Mouse (Mus musculus): ENCODE data around the gene S1pr3.
A peak's percentile ranks its signal among the peaks of the same experiment; 100 is the strongest.

The S1pr3 gene

DNA sequence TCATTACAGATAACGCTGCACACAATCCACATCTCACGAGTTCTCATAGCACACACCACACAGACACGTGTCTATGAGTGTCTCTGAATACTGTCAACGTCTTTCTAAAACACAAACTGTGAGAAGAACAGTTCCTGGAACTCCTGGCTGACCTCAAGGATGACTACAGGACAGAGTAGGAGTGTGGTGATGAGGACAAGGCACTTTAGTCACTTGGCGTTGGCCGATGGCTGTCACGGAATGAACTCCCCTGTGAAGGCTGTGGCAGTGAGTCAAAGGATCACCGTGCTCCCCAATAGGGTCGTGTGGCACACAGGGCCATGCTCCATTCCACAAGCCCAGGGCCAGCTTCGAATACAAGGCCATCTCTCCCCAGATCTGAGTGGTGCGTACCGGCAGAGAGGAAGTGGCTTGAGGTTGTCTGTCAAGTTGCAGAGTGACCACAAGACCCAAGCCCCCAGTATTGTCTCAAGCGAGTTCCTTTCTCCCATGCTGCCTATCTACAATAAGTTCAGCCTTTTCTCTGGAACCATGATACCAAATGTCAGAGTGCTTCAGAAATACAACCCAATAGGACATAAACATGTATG, 2.6 kb upstream of the S1pr3 start:
- DNase-seq (ENCODE audit: low spot score in 2 of 2) = no peak

DNA sequence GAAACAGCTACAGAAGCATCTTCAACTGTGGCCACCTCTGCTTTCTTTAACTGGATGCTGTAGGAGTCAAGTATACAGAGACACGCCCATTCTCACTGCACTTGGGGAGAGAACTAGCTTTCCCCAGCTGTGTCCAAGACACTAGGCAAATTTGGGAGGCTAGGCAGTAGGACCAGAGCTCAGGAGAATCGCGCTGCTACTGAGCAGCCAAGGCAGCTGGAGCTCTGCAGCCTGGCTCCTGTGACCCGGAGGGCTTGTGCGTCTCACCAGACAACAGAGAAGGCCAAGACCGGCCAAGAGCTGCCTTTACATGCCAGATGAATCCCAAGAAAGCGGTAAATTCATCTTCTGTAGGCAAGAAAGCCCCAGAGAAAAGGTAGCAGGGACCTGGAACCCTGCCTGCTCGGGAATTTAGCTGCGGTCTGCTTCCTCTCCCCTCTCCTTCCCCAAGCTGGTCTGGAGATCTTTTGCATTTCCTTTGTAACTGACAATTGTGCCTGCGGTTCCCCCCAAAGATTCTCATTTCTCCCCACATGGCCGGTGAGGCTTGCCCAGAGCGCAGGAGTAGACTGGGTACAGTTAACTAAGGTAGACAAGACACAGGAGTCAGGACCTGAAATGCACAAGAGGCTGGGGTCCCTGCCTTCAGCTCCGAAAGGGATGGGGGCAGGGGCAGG, 760 bp upstream of the S1pr3 start:
- DNase-seq (ENCODE audit: low spot score in 2 of 2) = no peak

DNA sequence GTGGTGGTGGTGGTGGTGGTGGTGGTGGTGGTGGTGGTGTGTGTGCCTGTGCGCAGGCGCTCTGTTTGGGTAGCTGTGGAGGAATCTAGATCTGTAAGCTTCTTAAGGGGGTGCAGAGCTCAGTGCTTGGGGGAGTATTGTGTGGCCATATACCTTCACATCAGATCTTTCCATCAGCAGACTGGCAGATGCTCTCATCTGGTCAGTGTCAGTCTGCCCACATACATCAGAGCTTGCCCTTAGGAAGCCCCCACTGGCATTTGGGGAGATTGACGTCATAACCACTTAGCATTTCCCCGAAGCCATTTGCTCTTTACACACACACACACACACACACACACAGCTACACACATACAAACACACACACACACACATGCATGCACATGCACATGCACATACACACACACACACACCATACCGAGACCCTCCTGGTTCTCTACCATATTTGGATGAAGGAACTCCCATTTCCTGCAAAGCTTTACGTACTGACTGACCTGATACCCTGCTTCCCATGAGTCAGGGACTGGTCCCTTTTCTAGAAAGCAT, 1.6 kb downstream of the S1pr3 start:
- DNase-seq (ENCODE audit: low spot score in 2 of 2) = no peak

DNA sequence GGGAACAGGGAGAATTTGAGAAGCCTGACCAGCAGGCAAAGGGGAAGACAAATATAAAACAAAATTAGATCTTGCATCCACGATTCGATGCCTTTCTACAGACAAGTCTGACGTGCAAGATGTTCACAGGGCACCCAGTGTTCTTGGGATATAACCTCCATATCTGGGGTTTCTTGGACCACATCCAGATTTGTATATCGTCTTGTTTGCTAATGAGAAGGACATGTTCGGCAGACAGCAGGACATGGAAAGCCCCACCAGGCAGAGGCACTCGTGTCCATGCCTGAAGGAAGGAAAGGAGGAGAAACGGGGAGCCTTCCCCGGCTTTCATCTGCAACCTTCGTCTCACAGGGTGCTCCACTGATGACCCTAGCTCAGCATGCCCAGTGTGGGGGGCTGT, 2.8 kb downstream of the S1pr3 start:
- DNase-seq (ENCODE audit: low spot score in 2 of 2) = no peak

DNA sequence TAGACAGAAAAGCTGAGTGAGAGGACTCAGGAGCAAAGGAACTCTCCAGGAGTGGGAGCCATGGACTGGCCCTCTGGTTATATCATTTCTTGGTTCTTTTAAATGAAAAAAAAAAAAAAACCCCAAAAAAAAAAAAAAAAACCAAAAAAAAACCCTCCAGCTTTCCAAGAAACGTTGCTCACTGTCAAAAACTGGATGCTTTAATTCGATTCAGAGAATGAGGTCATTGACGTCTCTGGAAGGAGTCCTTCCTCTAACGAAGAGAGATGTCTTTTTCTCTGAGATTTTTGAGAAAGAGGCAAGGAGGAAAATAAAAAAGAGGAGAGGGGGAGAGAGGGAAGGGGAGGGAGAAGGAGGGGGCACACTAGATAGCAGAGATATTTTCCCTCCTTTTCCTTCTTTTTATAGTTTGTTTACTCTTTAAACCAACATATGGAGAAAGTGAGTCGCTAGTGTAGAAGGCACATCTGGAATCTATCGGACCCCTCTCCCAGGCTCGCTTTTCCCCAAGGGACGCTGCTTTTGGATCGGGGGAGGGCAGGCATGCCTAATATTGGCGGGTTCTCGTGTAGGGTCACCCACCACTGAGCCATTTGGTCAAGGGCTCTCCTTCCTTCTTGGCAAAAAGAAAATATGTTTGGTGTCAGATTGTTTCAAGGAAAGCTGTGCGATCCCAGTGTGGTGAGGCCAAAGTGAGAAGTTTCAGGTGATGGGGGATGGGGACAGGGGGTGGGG, 3.4 kb downstream of the S1pr3 start:
- no peak for DNase-seq (ENCODE audit: low spot score in 2 of 2)

DNA sequence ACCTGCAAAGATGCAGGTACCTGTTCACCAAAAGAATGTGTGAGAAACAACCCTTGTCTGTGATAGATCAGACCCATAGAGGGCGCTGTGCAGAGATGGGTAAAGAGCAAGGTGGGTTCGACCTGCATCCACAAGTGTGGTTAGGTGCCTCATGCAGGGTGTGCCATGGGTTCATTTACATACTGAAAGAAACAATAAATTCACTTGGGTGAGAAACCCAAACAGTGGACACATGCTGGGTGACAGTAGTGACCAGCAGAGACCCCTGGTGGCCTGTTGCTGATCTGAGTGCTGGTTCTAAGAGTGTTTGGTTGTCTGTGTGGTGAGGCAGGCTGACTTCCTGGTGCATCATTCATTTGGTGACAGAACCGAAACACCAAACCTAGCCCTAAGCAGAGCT, 5.0 kb downstream of the S1pr3 start:
- DNase-seq (ENCODE audit: low spot score in 2 of 2) = no peak

DNA sequence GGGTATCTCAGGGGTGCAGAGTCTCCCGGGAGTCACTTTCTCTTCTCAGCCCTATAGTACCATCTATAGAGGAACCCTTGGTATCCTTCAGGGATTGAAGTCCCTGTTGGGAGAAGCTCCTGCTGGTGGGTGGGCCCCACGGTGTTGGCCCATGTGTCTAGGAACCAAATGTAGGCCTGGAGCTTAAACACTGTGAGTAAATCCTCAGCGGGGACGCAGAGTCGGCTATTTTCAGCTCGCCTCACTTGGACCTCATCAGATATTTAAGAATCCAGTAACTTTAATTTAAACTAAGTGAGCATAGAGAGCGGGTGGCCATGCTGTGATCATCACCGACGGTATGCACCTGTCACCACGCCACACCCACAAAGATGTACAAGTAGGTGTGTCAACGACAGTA, 8.3 kb downstream of the S1pr3 start:
- no peak for DNase-seq (ENCODE audit: low spot score in 2 of 2)

DNA sequence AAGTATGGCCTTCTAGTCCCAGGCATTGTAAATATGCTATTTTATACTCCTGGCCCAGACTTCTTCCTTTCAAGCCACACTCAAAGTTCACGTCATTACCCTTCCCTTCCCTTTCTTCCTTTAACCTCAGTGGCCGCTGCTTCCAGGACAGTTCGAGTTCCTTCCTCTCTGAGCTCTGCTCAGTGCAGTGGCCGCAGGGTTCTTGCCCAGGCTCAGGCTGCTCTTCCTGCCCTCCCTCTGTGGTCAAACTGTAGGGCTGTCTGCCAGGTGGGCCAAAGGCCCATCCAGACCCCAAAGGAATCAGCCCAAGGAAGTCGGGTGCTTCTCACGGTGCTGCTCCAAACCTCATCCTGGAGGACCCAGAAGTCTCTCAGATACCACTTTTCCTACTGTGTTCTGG, 9.4 kb downstream of the S1pr3 start:
- DNase-seq (ENCODE audit: low spot score in 2 of 2) = no peak

DNA sequence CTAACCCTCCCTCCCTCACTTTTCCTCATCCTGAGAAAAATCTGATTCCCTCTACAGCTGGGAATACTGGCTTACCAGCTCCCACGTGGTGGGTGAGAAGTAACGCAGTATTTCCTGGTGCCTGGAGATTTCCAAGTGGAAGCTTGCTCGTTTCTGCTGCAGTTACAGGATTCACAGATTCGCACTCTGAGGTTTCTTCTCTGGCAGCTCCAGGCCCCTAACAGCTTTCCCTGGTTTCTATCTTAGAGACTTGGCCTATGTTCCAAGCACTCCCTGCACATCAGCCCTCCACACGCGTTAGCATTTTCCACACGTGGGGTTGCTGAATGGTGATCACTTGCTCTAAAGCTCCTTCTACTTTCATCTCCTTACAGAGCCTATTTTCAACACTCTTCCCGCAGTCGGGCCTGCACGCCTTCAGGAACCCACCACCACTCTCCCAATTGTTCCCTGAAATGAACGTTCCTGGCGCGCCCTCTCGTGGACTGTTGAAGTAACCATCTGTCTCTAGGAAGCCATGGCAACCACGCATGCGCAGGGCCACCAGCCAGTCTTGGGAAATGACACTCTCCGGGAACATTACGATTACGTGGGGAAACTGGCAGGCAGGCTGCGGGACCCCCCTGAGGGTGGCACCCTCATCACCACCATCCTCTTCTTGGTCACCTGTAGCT, 10.0 kb downstream of the S1pr3 start:
- DNase-seq (ENCODE audit: low spot score in 2 of 2) = peak; percentile 98 to 99

DNA sequence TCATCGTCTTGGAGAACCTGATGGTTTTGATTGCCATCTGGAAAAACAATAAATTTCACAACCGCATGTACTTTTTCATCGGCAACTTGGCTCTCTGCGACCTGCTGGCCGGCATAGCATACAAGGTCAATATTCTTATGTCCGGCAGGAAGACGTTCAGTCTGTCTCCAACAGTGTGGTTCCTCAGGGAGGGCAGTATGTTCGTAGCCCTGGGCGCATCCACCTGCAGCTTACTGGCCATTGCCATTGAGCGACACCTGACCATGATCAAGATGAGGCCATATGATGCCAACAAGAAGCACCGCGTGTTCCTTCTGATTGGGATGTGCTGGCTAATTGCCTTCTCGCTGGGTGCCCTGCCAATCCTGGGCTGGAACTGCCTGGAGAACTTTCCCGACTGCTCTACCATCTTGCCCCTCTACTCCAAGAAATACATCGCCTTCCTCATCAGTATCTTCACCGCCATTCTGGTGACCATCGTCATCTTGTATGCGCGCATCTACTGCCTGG, 10.6 kb downstream of the S1pr3 start:
- DNase-seq (ENCODE audit: low spot score in 2 of 2) = no peak

DNA sequence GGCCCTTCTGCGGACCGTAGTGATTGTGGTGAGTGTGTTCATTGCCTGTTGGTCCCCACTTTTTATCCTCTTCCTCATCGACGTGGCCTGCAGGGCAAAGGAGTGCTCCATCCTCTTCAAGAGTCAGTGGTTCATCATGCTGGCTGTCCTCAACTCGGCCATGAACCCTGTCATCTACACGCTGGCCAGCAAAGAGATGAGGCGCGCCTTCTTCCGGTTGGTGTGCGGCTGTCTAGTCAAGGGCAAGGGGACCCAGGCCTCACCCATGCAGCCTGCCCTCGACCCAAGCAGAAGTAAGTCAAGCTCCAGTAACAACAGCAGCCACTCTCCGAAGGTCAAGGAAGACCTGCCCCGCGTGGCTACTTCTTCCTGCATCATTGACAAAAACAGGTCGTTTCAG, 11.1 kb downstream of the S1pr3 start:
- DNase-seq (ENCODE audit: low spot score in 2 of 2) = no peak

DNA sequence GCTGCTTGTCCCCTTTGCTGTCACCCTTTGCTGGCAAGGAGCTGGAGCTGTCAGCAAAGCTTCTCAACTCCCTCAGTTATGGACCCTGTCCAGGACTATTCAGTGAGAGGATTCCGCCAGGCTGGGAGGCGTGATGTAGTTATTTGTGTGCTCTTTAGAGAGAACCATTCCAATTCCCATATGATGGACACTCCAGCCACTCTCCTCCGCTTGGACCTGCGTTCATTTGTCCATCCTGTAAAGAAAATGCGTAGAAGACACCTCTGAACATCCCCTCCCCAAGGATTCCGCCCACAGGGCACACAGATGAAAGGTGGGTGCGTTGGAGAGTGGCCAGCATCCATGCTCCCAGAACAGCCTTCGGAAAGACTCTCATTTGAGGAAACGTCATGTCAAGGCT, 12.4 kb downstream of the S1pr3 start:
- peak in 1 of 2 experiments; percentile 56 for DNase-seq (ENCODE audit: low spot score in 2 of 2)

DNA sequence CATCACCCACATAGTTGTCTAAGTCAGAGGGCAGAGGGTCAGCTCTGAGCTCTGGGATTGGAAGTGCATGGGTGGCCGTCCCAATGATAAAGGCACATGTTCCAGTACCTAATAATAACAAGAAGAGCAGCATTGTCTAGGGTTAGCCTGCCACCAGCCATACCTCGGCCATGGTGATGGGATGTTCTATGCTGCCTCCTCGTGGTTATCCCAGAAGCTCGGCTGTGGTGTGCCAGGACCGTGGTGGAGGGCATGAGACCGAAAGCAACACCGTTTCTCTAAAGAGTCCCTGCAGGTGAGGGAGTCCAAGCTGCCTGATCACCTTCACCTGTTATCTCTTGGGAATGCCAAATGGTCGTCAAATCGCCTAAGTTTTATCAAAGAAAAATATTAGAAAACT, 15.2 kb downstream of the S1pr3 start:
- DNase-seq (ENCODE audit: low spot score in 2 of 2) = no peak

DNA sequence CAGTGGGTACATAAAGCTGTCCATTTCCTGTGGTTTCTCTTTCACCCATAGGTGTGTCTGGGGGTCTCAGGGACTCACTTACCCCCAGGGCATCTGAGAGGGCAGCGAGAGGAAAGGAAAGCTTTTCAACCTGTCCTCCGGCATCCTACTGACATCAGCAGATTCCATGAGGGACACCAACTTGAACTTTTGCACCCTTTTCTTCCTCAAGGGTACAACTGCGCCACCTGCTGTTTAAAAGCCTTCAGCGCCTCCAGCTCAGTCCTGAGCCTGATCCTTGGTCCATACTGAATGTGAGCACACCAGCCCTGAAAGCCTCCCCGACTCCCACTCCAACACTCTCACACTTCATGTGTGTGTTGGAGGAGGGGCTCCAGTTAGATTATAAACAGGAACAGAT, 16.2 kb downstream of the S1pr3 start:
- DNase-seq (ENCODE audit: low spot score in 2 of 2) = no peak

DNA sequence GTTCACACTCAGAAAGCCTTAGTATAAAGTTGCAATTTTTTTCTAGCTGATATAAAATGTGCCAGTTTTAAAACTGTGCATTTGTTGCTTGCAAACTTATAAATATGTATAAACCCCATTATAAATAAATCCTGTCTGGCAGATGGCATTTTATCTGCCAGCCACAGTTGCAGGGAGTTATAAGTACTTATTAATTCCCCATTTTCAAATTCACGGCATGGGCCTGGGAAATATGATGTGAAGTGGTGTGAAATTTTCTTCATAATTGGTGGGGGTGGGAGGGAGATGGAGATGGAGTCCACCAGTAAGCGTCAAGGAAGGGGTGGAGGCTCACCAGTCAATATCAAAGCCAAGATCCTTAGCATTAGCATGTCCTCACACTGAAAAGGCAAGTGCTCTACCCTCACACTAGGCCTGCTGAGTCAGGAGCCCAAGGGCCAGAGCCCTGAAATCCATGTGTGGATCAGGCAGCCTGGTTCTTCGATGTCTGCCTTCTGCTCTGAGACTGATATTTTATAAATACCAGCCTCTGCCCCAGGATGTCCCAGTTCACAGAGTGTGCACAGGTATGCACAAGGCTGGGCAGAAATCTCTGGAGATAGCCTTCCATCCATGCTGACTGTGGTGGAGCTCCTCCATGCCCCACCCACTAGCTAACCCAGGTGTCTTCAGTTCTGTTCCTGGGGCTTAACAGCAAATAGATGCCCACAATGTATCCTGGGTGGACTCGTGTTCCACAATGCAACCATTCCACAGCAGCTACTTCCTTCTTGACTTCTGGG, 17.4 kb downstream of the S1pr3 start:
- DNase-seq (ENCODE audit: low spot score in 2 of 2) = no peak

DNA sequence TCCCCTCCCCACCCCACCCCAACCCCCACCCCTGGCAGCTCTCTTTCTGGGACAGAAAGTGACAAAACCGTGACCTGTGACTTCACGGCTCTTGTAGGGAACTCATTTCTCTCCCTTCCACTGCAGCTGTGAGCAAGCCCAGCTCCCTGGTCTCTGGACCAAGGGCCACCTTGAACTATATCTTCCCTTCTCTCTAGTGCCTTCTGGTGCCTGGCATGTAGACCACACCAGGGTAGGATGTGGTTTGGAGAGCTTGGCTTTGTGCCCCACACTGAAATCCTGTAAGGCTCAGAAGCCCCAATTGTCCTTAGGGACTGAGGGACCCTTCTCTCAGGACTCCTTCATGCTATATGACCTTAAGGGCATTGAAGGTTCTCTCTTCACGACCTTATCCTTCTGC, 24.9 kb downstream of the S1pr3 start:
- no peak for DNase-seq (ENCODE audit: low spot score in 2 of 2)

DNA sequence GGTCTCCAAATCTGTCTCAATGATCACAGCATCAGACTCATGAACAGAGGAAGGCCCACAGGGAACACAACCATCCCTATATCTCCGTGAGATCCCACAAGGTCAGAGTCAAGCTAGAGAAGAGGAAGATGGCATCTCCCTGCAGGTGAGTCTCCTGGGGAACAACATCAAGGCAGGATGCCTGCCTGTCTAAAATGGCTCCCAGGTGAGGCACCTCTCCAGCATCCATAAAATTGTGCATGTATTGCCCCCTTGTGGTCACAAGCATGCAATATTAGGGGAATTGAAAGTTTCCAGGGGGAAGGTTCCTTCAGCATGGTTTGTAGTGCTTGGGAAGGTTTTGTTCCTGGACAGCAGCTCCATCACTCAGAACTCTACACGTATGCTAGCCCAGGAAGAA, 26.0 kb downstream of the S1pr3 start:
- DNase-seq (ENCODE audit: low spot score in 2 of 2) = peak in 1 of 2 experiments; percentile 38

DNA sequence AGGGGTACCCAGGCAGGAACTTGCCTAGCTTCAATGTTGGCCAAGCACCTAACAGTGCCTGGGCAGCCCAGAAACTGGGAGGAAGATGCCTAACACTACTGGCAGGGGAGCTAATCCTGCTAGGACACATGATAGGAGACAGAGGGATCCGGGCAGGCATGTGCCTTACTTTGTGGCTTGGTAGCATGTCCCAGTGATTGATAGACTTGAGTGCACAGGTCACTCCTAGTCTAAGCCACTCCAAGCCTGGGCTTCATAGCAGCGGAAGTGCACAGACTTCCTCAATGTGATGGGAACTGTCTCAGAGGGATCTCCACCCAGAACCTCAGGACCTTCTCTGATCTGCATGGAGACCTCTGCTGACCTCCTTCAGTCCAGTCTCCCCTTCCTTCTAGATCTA, 26.7 kb downstream of the S1pr3 start:
- DNase-seq (ENCODE audit: low spot score in 2 of 2) = no peak

DNA sequence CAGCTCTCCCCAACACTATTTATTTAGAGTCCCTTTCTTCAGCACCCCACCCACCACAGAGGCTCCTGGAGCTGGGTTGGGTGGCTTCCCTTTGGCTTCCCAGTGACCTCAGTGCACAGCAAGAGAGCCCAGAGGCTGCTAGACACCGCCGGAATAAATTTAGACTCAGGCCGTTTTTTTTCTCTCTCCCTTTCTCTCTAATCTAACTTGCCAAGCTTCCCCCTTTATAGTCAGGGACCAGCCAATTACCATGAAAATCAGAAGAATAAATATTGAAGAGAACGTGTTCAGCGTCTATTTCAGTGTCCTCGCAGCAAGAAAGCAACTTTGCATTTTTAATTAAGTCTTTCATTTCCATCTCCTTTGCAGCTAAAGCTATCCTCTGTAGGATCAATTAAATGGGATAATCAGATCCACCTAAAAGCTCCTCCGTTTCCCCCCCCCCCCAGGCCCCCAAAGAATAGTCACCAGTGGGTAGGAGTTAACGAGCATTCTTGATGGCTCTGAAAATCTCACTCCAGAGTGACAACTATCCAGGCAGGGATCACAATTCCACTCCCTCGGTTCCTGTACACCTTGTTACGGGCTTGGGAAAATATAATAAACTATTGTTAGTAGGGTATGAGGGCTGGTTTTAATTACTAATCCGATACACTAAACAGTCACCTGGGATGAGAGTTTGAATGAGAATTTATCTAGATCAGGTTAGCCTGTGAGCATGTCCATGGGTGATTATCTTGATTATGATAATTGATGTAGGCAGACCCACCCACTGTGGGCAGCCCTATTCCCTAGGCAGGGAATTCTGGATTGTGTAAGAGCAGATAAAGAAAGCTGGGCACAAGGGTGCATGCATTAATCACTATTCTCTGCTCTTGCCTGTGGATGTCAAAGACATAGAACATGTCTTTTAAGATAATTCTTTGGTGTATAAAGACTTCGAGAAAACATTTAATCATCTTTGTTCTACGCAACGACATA, 29.0 kb downstream of the S1pr3 start:
- no peak for DNase-seq (ENCODE audit: low spot score in 2 of 2)

DNA sequence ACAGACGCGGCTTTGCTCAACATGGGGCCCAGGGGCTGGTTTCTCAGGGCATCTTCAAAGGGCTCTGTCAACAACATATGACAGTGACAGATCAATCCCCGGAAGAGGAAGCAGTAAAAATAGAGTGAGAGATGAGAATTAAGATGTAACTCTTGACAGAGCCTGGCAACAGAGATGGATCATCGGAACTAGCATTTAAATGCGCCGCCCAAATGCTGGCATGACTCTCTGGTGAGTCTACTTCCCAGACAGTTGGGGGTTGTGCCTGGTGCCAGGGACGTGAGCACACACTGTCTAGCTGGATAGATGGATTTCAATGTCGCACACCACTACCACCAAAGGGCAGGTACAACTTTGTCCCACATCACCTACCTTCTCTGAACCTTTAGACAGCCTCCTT, 34.5 kb downstream of the S1pr3 start:
- no peak for DNase-seq (ENCODE audit: low spot score in 2 of 2)

All from right cerebral cortex, adult 2 months (tissue).